Mouse (Mus musculus): ENCODE measurements at regions not wholly inside any gene's neighbourhood (a gene's known extent, or its start where the extent isn't known, plus 50 kb on each side); places are given as distances from the start of the nearest gene placed in this dataset.

- Histone ChIP-seq H3K36me3 (ENCODE audit: control insufficient read depth, insufficient read depth, low read length) (no peaks in the 10 kb centered on the region), H3K27me3 (ENCODE audit: control insufficient read depth, insufficient read depth, low read length) (no peaks in the 10 kb centered on the region), H3K4me3 (ENCODE audit: low read depth, low read length) (no peak overlapping the region), H3K27ac (ENCODE audit: insufficient read depth, low read depth, low read length) (no peak overlapping the region), H3K4me1 (ENCODE audit: control insufficient read depth, insufficient read depth, insufficient read length, low read length) (peaks cover 8% of the 10 kb centered on the region; the same call in 1 of the 2 replicates)
- WGBS: 20% methylated on average over 1 of the region's 1 CpGs
- TF ChIP-seq POLR2A (IDR thresholded peaks at IDR 0.05; ENCODE audit: low read depth, low read length) (no peak), CTCF (IDR thresholded peaks at IDR 0.05; ENCODE audit: extremely low read depth, insufficient read length, insufficient replicate concordance, low read depth, low read length) (no peak)
These were observed 251.2 kb upstream of the Thrb start for GRCm38 (mm10) chr14:17408813-17409212.

- Histone ChIP-seq H3K4me3 (ENCODE audit: low read depth, low read length) (no peak overlapping the region), H3K27ac (ENCODE audit: insufficient read depth, low read depth, low read length) (no peak overlapping the region), H3K36me3 (ENCODE audit: control insufficient read depth, insufficient read depth, low read length) (no peaks in the 10 kb centered on the region), H3K4me1 (ENCODE audit: control insufficient read depth, insufficient read depth, insufficient read length, low read length) (peaks cover 8% of the 10 kb centered on the region; the same call in 1 of the 2 replicates), H3K27me3 (ENCODE audit: control insufficient read depth, insufficient read depth, low read length) (no peaks in the 10 kb centered on the region)
- TF ChIP-seq POLR2A (IDR thresholded peaks at IDR 0.05; ENCODE audit: low read depth, low read length) (no peak), CTCF (IDR thresholded peaks at IDR 0.05; ENCODE audit: extremely low read depth, insufficient read length, insufficient replicate concordance, low read depth, low read length) (no peak)
- WGBS: 89% methylated on average over 6 of the region's 6 CpGs
These were observed 250.6 kb upstream of the Thrb start for GRCm38 (mm10) chr14:17409497-17409896.

- H3K27me3 ChIP-seq (ENCODE audit: control insufficient read depth, insufficient read depth, low read length): no peaks in the 10 kb centered on the region
- WGBS: 22% methylated on average over 3 of the region's 3 CpGs
- TF ChIP-seq CTCF (IDR thresholded peaks at IDR 0.05; ENCODE audit: extremely low read depth, insufficient read length, insufficient replicate concordance, low read depth, low read length) (no peak), POLR2A (IDR thresholded peaks at IDR 0.05; ENCODE audit: low read depth, low read length) (no peak)
- no peak overlapping the region for H3K27ac ChIP-seq (ENCODE audit: insufficient read depth, low read depth, low read length)
- no peak overlapping the region for H3K4me3 ChIP-seq (ENCODE audit: low read depth, low read length)
- no peaks in the 10 kb centered on the region for H3K36me3 ChIP-seq (ENCODE audit: control insufficient read depth, insufficient read depth, low read length)
- H3K4me1 ChIP-seq (ENCODE audit: control insufficient read depth, insufficient read depth, insufficient read length, low read length): peaks cover 8% of the 10 kb centered on the region; the same call in 1 of the 2 replicates
These were observed 249.3 kb upstream of the Thrb start for GRCm38 (mm10) chr14:17410752-17411151.

- peaks cover 7% of the 10 kb centered on the region; the same call in 1 of the 2 replicates for H3K4me1 ChIP-seq (ENCODE audit: control insufficient read depth, insufficient read depth, insufficient read length, low read length)
- no peak overlapping the region for H3K27ac ChIP-seq (ENCODE audit: insufficient read depth, low read depth, low read length)
- TF ChIP-seq CTCF (IDR thresholded peaks at IDR 0.05; ENCODE audit: extremely low read depth, insufficient read length, insufficient replicate concordance, low read depth, low read length) (no peak), POLR2A (IDR thresholded peaks at IDR 0.05; ENCODE audit: low read depth, low read length) (no peak)
- WGBS: 49% methylated on average over 1 of the region's 1 CpGs
- H3K4me3 ChIP-seq (ENCODE audit: low read depth, low read length): no peak overlapping the region
- no peaks in the 10 kb centered on the region for H3K36me3 ChIP-seq (ENCODE audit: control insufficient read depth, insufficient read depth, low read length)
- H3K27me3 ChIP-seq (ENCODE audit: control insufficient read depth, insufficient read depth, low read length): no peaks in the 10 kb centered on the region
These were observed 248.8 kb upstream of the Thrb start for GRCm38 (mm10) chr14:17411299-17411698.

- Histone ChIP-seq H3K27me3 (ENCODE audit: control insufficient read depth, insufficient read depth, low read length) (no peaks in the 10 kb centered on the region), H3K4me3 (ENCODE audit: low read depth, low read length) (no peak overlapping the region), H3K27ac (ENCODE audit: insufficient read depth, low read depth, low read length) (no peak overlapping the region), H3K36me3 (ENCODE audit: control insufficient read depth, insufficient read depth, low read length) (no peaks in the 10 kb centered on the region), H3K4me1 (ENCODE audit: control insufficient read depth, insufficient read depth, insufficient read length, low read length) (peaks cover 2% of the 10 kb centered on the region; the same call in 1 of the 2 replicates)
- TF ChIP-seq CTCF (IDR thresholded peaks at IDR 0.05; ENCODE audit: extremely low read depth, insufficient read length, insufficient replicate concordance, low read depth, low read length) (no peak), POLR2A (IDR thresholded peaks at IDR 0.05; ENCODE audit: low read depth, low read length) (no peak)
- WGBS: 70% methylated on average over 6 of the region's 6 CpGs
These were observed 245.7 kb upstream of the Thrb start for GRCm38 (mm10) chr14:17414246-17414888.

GRCm38 (mm10) chr14:17427751-17428150 is 232.3 kb upstream of the Thrb start:
- TF ChIP-seq POLR2A (IDR thresholded peaks at IDR 0.05; ENCODE audit: low read depth, low read length): no peak
- TF ChIP-seq CTCF (IDR thresholded peaks at IDR 0.05; ENCODE audit: extremely low read depth, insufficient read length, insufficient replicate concordance, low read depth, low read length): no peak
- Histone ChIP-seq H3K36me3 (ENCODE audit: control insufficient read depth, insufficient read depth, low read length) (no peaks in the 10 kb centered on the region), H3K27ac (ENCODE audit: insufficient read depth, low read depth, low read length) (no peak overlapping the region), H3K4me3 (ENCODE audit: low read depth, low read length) (no peak overlapping the region), H3K27me3 (ENCODE audit: control insufficient read depth, insufficient read depth, low read length) (no peaks in the 10 kb centered on the region), H3K4me1 (ENCODE audit: control insufficient read depth, insufficient read depth, insufficient read length, low read length) (no peaks in the 10 kb centered on the region)
- WGBS: 67% methylated on average over 1 of the region's 1 CpGs

- Histone ChIP-seq H3K36me3 (ENCODE audit: control insufficient read depth, insufficient read depth, low read length) (no peaks in the 10 kb centered on the region), H3K27me3 (ENCODE audit: control insufficient read depth, insufficient read depth, low read length) (no peaks in the 10 kb centered on the region), H3K4me3 (ENCODE audit: low read depth, low read length) (no peak overlapping the region), H3K27ac (ENCODE audit: insufficient read depth, low read depth, low read length) (no peak overlapping the region), H3K4me1 (ENCODE audit: control insufficient read depth, insufficient read depth, insufficient read length, low read length) (no peaks in the 10 kb centered on the region)
- no peak for TF ChIP-seq POLR2A (IDR thresholded peaks at IDR 0.05; ENCODE audit: low read depth, low read length)
- no peak for TF ChIP-seq CTCF (IDR thresholded peaks at IDR 0.05; ENCODE audit: extremely low read depth, insufficient read length, insufficient replicate concordance, low read depth, low read length)
- 88% methylated on average over 3 of the region's 3 CpGs for WGBS
These were observed 230.9 kb upstream of the Thrb start for GRCm38 (mm10) chr14:17429157-17429556.
